Mouse (Mus musculus): ENCODE measurements around the gene Map3k14.

Map3k14 gene

GRCm38 (mm10) chr11:103267346-103268219, at the start of gene Map3k14:
Gene Map3k14 (minus strand): TSS chr11:103267472.
- DNase-seq: peak; percentile 100

- DNase-seq: no peak
Observed at GRCm38 (mm10) chr11:103315379-103315778, 48.1 kb upstream of the Map3k14 start.

GRCm38 (mm10) chr11:103314736-103315374, 47.6 kb upstream of the Map3k14 start:
- no peak for DNase-seq

- DNase-seq: no peak
Observed at GRCm38 (mm10) chr11:103313542-103313941, 46.3 kb upstream of the Map3k14 start.

GRCm38 (mm10) chr11:103312655-103313255, 45.5 kb upstream of the Map3k14 start:
- no peak for DNase-seq

GRCm38 (mm10) chr11:103311960-103312611, 44.8 kb upstream of the Map3k14 start:
- DNase-seq: peak; percentile 97

GRCm38 (mm10) chr11:103309956-103310574, 42.8 kb upstream of the Map3k14 start:
- DNase-seq: no peak

GRCm38 (mm10) chr11:103307910-103308309, 40.6 kb upstream of the Map3k14 start:
- DNase-seq: peak; percentile 97

GRCm38 (mm10) chr11:103304525-103304924, 37.3 kb upstream of the Map3k14 start:
- DNase-seq: no peak

- DNase-seq: no peak
Observed at GRCm38 (mm10) chr11:103294772-103295171, 27.5 kb upstream of the Map3k14 start.

- DNase-seq: peak; percentile 97
Observed at GRCm38 (mm10) chr11:103294066-103294465, 26.8 kb upstream of the Map3k14 start.

- peak; percentile 93 for DNase-seq
Observed at GRCm38 (mm10) chr11:103292890-103293287, 25.6 kb upstream of the Map3k14 start.

- DNase-seq: peak; percentile 99
Observed at GRCm38 (mm10) chr11:103292152-103292889, 25.0 kb upstream of the Map3k14 start.

- peak; percentile 96 for DNase-seq
Observed at GRCm38 (mm10) chr11:103290841-103291240, 23.6 kb upstream of the Map3k14 start.

- DNase-seq: peak; percentile 95
Observed at GRCm38 (mm10) chr11:103288291-103288963, 21.2 kb upstream of the Map3k14 start.

GRCm38 (mm10) chr11:103286910-103287309, 19.6 kb upstream of the Map3k14 start:
- DNase-seq: peak; percentile 90

- peak; percentile 97 for DNase-seq
Observed at GRCm38 (mm10) chr11:103285951-103286350, 18.7 kb upstream of the Map3k14 start.

GRCm38 (mm10) chr11:103285276-103285675, 18.0 kb upstream of the Map3k14 start:
- no peak for DNase-seq

- DNase-seq: peak; percentile 97
Observed at GRCm38 (mm10) chr11:103281784-103282183, 14.5 kb upstream of the Map3k14 start.

GRCm38 (mm10) chr11:103276450-103276849, 9.2 kb upstream of the Map3k14 start:
- DNase-seq: no peak

- DNase-seq: no peak
Observed at GRCm38 (mm10) chr11:103272888-103273287, 5.6 kb upstream of the Map3k14 start.

Measured in heart, adult 11 months (tissue).